Mouse (Mus musculus) liver, embryonic 13.5 days (tissue): ENCODE data around the gene Gdf7. TPM values are rescaled to one million over a fixed set of nuclear protein-coding genes. Genes with fewer than 3 reads are reported as not detected.

Experiments used
- ATAC-seq: fragments of 200-750 bp; cut with Nextera tagmentation; 2 replicates; pipeline ENCODE4 v1.8.0; 2017; ENCODE audit warnings: low read depth, mild to moderate bottlenecking, moderate number of reproducible peaks, moderate library complexity
- DNase-seq: peaks from one replicate; pipeline ENCODE4 v3.0.0; 2022
- H3K27ac ChIP-seq: fragments of 300-500 bp; sonication (generic); 2 replicates; pipeline ENCODE4 v1.5.1; 2015; ENCODE audit warnings: moderate library complexity, mild to moderate bottlenecking, inconsistent platforms
- H3K27me3 ChIP-seq: fragments of 300-500 bp; sonication (generic); 2 replicates; pipeline ENCODE4 v1.6.1; 2015; ENCODE audit warnings: mild to moderate bottlenecking, inconsistent platforms
- H3K36me3 ChIP-seq: fragments of 300-500 bp; sonication (generic); 2 replicates; pipeline ENCODE4 v1.6.1; 2015; ENCODE audit warnings: mild to moderate bottlenecking, inconsistent platforms
- H3K4me1 ChIP-seq: fragments of 300-500 bp; sonication (generic); replicated peaks from 2 replicates; pipeline ENCODE4 v1.6.1; 2015; ENCODE audit warnings: inconsistent platforms
- H3K4me2 ChIP-seq: fragments of 300-500 bp; sonication (generic); 2 replicates; pipeline ENCODE4 v1.6.1; 2015; ENCODE audit warnings: inconsistent platforms, mild to moderate bottlenecking, moderate library complexity
- H3K4me3 ChIP-seq: fragments of 300-500 bp; sonication (generic); replicated peaks from 2 replicates; pipeline ENCODE4 v1.5.1; 2015; ENCODE audit warnings: mild to moderate bottlenecking, inconsistent platforms
- H3K9ac ChIP-seq: fragments of 300-500 bp; sonication (generic); 2 replicates; pipeline ENCODE4 v1.6.1; 2015; ENCODE audit warnings: mild to moderate bottlenecking, inconsistent platforms
- H3K9me3 ChIP-seq: fragments of 300-500 bp; sonication (generic); replicated peaks from 2 replicates; pipeline ENCODE4 v1.6.1; 2016; ENCODE audit warnings: inconsistent platforms
- WGBS: fragments of 180-500 bp; shearing (Covaris S2); methylation state at CpG from one replicate; pipeline ENCODE4 v1.1.7; 2015; ENCODE audit not compliant: insufficient replicate concordance; 5-methylcytosine and 5-hydroxymethylcytosine counted together
- polyA plus RNA-seq: library from polyadenylated mRNA; unstranded; fragments of >200 nt; fragmentation: Nextera tagmentation; extraction: Ambion mirVana; gene quantifications from 2 replicates; pipeline ENCODE4 v1.2.1, GENCODE M21; 2015

Gene Gdf7
- polyA plus RNA-seq, 1 experiment from 2014 or later: not detected

DNA sequence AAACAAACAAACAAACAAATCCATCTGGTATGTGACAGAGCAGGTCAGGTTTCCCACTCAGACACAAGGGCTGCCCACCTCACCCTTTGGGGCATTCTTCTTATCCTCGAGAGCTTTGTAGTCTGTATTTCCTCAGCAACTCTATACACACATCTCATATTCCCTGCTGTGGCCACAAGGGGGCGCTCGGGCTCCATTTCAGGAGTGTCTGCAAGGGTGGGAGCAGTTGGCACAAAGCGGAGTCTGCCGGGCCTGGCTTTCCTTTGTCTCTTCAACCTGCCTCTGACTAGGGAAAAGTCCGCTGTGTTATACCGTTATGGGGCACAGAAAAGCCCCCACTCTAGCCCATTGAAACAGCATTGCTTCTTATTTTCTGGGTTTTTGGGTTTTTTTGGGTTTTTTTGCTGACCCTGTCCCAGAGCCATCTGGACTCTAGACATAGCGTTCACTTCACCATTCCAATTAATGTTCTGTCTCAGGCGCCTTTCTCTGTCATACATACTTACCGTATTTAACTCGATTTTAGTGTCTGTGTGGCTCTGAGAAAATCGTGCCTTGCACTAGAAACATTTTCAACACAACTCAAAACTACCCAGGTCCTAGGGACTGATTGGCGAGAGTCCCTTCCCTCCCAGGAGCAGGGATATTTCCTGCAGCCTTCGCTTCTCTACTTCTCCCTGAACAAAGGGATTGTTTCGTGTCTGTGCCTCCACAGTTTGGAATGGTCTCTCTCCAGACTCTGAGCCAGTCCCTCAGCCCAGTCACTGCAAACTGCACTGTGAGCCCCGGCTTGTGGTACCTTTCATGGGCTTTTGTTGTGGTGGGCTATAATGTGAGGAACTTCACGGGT lies 25.3 kb upstream of the Gdf7 start:
- no peaks in the 10 kb centered on the region for H3K36me3 ChIP-seq
- peak; percentile 71 for ATAC-seq
- no peak overlapping the region for H3K9ac ChIP-seq
- no peaks in the 10 kb centered on the region for H3K27me3 ChIP-seq
- 37% methylated on average over 17 of the region's 17 CpGs for WGBS
- no peaks in the 10 kb centered on the region for H3K9me3 ChIP-seq
- no peak overlapping the region for H3K4me2 ChIP-seq
- H3K27ac ChIP-seq: no peak overlapping the region
- no peaks in the 10 kb centered on the region for H3K4me1 ChIP-seq
- DNase-seq: peak; percentile 66
- H3K4me3 ChIP-seq: no peak overlapping the region

DNA sequence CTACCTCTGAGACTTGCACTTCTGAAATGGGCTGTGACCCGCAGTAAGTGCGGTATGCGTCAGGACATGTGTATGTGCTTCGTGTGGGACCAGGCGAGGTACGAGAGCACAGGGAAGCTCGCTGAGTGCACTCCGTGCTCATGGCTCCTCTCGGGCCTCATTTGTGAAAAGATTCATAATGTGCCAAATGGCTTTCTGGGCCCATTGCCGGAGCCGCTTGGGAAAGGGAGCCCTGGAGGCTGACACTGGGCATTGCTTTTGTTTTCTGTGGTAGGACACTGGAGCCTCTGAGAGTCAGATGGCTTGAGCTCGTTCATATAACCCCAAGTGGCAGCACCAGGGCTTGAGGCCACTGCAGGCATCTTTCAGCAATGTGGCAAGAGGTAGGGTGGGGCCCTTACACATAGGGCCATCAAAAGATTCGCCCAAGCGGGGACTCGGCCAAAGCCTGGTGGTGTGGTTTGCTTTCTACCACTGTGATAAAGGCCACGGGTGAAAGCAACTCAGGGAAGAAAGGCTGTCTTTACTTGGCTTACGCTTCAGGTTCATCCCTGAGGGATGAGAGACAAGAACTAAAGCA lies 24.3 kb upstream of the Gdf7 start:
- DNase-seq (no peak), ATAC-seq (no peak)
- H3K4me2 ChIP-seq: no peak overlapping the region
- H3K27me3 ChIP-seq: no peaks in the 10 kb centered on the region
- H3K36me3 ChIP-seq: no peaks in the 10 kb centered on the region
- H3K9ac ChIP-seq: no peak overlapping the region
- H3K9me3 ChIP-seq: no peaks in the 10 kb centered on the region
- H3K4me1 ChIP-seq: no peaks in the 10 kb centered on the region
- H3K4me3 ChIP-seq: no peak overlapping the region
- H3K27ac ChIP-seq: no peak overlapping the region
- 85% methylated on average over 17 of the region's 17 CpGs for WGBS

DNA sequence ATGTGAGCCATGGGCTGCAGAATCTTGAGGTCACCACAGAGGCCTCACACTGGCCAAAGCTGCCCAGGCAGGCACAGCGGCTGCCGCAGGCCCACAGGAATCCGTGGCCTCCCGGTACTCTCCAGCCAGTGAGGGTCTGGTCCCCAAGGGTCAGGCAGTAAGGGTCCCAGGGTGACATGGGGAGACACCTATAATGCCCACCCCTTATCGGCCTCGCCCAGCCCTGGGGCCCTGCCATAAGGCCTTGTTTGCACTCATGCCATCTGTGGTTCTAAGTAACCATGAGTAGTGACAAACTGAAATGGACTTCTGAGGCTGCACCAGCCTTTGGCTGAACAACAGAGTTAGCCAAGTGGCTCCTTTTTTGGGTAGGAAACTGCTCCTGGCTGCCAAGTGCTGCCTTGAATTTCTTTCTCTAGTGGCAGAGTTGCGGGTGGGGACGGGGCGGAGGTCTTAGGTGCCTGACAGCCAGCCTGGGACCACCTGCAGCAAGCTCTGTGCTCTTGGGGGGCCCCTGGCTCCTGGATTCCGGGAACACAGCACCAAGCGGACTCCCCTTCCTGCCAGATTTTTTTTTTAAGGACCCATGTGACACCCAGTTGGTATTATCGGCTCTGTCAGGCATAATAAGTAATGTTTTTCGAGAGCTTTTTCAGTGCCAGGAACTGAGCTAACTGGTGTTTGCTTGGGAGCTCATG lies 23.6 kb upstream of the Gdf7 start:
- Histone ChIP-seq H3K9me3 (no peaks in the 10 kb centered on the region), H3K4me1 (no peaks in the 10 kb centered on the region), H3K27me3 (no peaks in the 10 kb centered on the region), H3K36me3 (no peaks in the 10 kb centered on the region), H3K9ac (no peak overlapping the region), H3K4me3 (no peak overlapping the region), H3K27ac (no peak overlapping the region), H3K4me2 (no peak overlapping the region)
- ATAC-seq (no peak), DNase-seq (no peak)
- 77% methylated on average over 13 of the region's 13 CpGs for WGBS

DNA sequence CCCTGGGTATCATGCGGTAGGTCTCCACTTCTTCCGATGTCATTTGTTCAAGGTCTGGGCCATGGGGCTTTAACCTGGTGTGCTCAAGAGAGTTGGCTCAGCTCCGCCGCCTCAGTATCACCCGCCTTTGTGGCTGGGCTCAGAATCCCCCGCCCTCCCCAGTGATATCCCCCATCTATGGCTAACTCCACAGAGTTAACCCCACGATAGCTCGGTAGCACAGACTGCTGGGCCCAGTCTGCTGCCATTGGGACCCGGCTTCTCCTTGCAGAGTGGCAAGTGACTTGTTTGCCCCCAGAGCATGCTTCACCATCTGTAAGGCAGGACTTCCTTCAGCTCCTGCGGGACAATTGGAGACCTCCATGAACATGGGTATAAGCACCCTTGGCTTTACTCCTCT lies 22.3 kb upstream of the Gdf7 start:
- H3K4me3 ChIP-seq: no peak overlapping the region
- H3K9me3 ChIP-seq: no peaks in the 10 kb centered on the region
- ATAC-seq: no peak
- 74% methylated on average over 10 of the region's 10 CpGs for WGBS
- H3K27ac ChIP-seq: no peak overlapping the region
- no peaks in the 10 kb centered on the region for H3K4me1 ChIP-seq
- no peak overlapping the region for H3K9ac ChIP-seq
- 0 out of 2 replicates have a peak, but pooled peaks cover 2% of the 10 kb centered on the region for H3K36me3 ChIP-seq
- H3K27me3 ChIP-seq: no peaks in the 10 kb centered on the region
- DNase-seq: no peak
- no peak overlapping the region for H3K4me2 ChIP-seq

DNA sequence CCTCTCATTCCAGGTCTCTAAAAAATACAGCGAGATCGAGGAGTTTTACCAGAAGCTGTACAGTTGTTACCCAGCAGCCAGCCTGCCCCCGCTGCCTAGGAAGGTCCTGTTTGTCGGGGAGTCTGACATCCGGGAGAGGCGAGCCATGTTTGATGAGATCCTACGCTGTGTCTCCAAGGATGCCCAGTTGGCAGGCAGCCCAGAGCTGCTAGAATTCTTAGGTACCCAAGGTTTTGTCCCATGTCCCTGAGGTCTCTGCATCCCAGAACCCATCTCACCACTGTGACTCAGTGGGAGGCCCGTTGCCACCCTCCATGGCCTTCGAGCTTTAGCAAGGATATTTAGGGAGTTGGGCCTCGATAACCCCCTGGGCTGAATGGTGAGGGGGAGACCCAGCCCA lies 19.8 kb upstream of the Gdf7 start:
- Histone ChIP-seq H3K36me3 (0 out of 2 replicates have a peak, but pooled peaks cover 8% of the 10 kb centered on the region), H3K9me3 (no peaks in the 10 kb centered on the region), H3K27ac (no peak overlapping the region), H3K4me1 (no peaks in the 10 kb centered on the region), H3K27me3 (no peaks in the 10 kb centered on the region), H3K4me3 (no peak overlapping the region), H3K4me2 (no peak overlapping the region), H3K9ac (no peak overlapping the region)
- DNase-seq (no peak), ATAC-seq (no peak)
- 81% methylated on average over 10 of the region's 10 CpGs for WGBS

DNA sequence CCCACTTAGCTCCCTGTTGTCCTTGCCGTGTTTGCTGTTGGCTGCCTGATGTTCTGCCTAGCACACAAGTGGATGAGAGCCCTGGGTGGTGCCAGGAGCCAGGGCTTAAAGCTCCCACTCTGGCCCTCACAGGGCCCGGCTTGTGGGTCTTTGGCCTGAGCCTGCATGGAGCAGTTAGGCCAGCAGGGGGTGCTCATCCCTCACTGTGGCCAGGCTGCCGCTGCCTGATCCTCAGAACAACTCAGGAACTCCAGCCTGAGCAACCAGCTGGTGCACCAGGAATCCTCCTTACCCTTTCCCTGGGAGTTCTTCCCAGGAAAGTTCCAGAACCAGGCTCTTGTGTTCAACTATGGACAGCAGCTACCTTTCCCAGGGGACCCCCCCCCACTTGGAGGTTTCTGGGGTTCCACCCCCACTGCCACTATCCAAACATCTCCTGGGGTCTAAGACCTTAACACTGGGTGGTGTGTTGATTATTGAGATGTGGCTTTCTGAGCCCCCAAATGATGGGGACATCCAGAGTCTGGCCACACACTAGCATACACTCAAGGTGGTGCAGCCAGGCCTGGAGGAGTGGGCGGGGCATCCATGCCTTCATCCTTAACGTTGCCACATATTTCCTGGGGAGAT lies 18.4 kb upstream of the Gdf7 start:
- no peaks in the 10 kb centered on the region for H3K27me3 ChIP-seq
- ATAC-seq (0 out of 2 replicates have a peak, but pooled peaks have one; percentile 15), DNase-seq (peak; percentile 31)
- H3K9me3 ChIP-seq: no peaks in the 10 kb centered on the region
- H3K4me1 ChIP-seq: no peaks in the 10 kb centered on the region
- H3K9ac ChIP-seq: no peak overlapping the region
- H3K4me2 ChIP-seq: no peak overlapping the region
- no peak overlapping the region for H3K4me3 ChIP-seq
- H3K36me3 ChIP-seq: 0 out of 2 replicates have a peak, but pooled peaks cover 8% of the 10 kb centered on the region
- WGBS: 39% methylated on average over 5 of the region's 5 CpGs
- no peak overlapping the region for H3K27ac ChIP-seq

DNA sequence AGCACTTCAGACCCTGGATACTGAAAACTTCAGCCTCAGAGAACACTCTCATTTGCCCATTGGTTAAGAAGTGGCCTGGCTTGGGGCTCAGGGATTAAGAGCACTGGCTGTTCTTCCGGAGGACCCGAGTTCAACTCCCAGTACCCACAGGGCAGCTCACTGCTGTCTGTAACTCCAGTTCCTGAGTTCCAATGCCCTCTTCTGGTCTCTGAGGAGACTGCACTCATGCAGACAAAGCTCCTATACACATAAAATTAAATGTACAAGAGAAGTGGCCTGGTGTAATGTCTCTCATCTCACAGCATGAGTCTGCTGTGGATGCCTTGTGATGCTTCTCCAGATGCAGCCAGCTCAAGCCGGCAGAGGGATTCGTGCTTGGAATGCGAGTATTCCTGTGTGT lies 14.8 kb upstream of the Gdf7 start:
- 0 out of 2 replicates have a peak, but pooled peaks cover 8% of the 10 kb centered on the region for H3K36me3 ChIP-seq
- ATAC-seq (no peak), DNase-seq (no peak)
- H3K4me3 ChIP-seq: no peak overlapping the region
- 75% methylated on average over 5 of the region's 5 CpGs for WGBS
- peaks cover 12% of the 10 kb centered on the region; the same call in 1 of the 2 replicates for H3K4me1 ChIP-seq
- H3K4me2 ChIP-seq: no peak overlapping the region
- no peak overlapping the region for H3K9ac ChIP-seq
- H3K9me3 ChIP-seq: no peaks in the 10 kb centered on the region
- H3K27ac ChIP-seq: no peak overlapping the region
- peaks cover 17% of the 10 kb centered on the region for H3K27me3 ChIP-seq

DNA sequence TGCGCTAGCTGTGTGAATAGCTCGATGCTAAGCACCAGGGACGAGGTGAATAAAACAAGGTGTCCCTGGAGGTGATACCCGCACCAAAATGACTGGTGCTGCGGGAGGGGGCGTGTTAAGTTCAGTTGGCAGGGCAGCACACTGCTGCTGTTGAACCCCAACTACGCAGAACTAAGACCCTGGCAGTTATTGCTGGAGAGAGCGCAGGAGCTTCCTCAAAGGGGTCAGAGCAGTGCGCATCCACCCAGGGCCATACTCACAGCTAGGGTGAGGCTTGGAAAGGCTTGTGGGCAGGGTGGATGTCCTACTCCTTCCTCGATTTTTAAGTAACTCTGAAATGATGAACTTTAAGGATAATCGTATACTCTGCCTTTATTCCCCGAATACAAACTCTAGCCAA lies 12.0 kb upstream of the Gdf7 start:
- H3K36me3 ChIP-seq: 0 out of 2 replicates have a peak, but pooled peaks cover 5% of the 10 kb centered on the region
- no peaks in the 10 kb centered on the region for H3K9me3 ChIP-seq
- peak overlapping the region; percentile 66 for H3K4me3 ChIP-seq
- WGBS: 18% methylated on average over 12 of the region's 12 CpGs
- peaks cover 12% of the 10 kb centered on the region; the same call in 1 of the 2 replicates for H3K4me1 ChIP-seq
- peak overlapping the region; percentile 84 for H3K4me2 ChIP-seq
- ATAC-seq (peak; percentile 16; the same call in 1 of the 2 replicates), DNase-seq (no peak)
- peaks cover 35% of the 10 kb centered on the region for H3K27me3 ChIP-seq
- peak overlapping the region; percentile 70 for H3K9ac ChIP-seq
- no peak overlapping the region for H3K27ac ChIP-seq

DNA sequence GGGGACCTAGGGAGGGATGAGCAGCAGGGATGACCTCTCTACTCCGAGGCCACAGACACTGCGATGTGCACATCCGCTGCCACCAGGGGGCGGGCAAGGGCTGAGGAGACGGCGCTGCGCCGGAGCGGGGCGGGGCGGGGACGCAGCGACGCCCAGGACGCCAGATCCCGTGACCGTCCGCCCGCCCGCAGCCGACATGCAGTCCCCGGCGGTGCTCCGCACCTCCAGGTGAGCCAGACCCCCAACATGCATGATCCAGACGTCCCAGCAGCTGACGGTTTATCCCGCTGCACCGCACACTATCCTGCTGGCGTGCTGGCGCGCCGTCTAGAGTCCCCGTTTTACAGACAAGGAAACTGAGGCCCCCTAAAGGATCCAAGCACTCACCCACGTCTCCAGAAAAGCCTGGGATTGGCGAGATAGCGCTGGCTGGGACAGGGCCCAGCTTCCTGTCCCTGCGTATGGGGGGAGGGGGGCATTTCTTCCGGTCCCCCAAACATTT lies 11.6 kb upstream of the Gdf7 start, which contains the start of gene Hs1bp3:
TSS of gene Hs1bp3 (plus strand) at position 163 of the 502 bp plus-strand sequence.
- Histone ChIP-seq H3K4me1 (peaks cover 12% of the 10 kb centered on the region; the same call in 1 of the 2 replicates), H3K27me3 (peaks cover 35% of the 10 kb centered on the region), H3K4me2 (peak within 1 kb of the TSS; percentile 84), H3K36me3 (0 out of 2 replicates have a peak, but pooled peaks cover 5% of the 10 kb centered on the region), H3K27ac (no peak within 1 kb of the TSS), H3K9ac (peak within 1 kb of the TSS; percentile 70), H3K9me3 (no peaks in the 10 kb centered on the region), H3K4me3 (peak within 1 kb of the TSS; percentile 66)
- under 1% methylated on average over 34 of the region's 38 CpGs for WGBS
- ATAC-seq (peak; percentile 80), DNase-seq (peak; percentile 72)

DNA sequence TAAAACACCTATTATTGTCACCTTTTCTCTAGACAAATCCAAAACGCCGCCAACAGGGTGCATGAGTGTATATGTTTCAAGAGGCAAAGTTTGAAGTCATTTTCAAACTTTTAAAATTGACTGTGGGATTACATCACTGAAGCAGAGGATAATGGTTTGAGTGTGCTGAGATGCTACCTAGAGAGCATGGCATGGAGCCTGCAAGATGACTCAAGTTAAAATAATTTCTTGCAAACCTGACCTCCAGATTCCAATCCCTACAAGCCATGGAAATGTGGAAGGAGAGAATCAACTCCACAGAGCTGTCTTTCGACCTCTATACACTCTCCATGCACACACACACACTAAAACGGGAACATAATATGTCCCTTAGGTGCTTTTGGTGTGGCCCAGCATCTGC lies 10.5 kb upstream of the Gdf7 start:
- ATAC-seq (no peak), DNase-seq (no peak)
- no peak overlapping the region for H3K27ac ChIP-seq
- peaks cover 35% of the 10 kb centered on the region for H3K27me3 ChIP-seq
- no peak overlapping the region for H3K4me2 ChIP-seq
- no peaks in the 10 kb centered on the region for H3K9me3 ChIP-seq
- H3K4me1 ChIP-seq: peaks cover 12% of the 10 kb centered on the region; the same call in 1 of the 2 replicates
- WGBS: 50% methylated on average over 4 of the region's 4 CpGs
- no peak overlapping the region for H3K4me3 ChIP-seq
- no peaks in the 10 kb centered on the region for H3K36me3 ChIP-seq
- no peak overlapping the region for H3K9ac ChIP-seq
